Mouse (Mus musculus): ENCODE data around the gene Wwc1.

DNA sequence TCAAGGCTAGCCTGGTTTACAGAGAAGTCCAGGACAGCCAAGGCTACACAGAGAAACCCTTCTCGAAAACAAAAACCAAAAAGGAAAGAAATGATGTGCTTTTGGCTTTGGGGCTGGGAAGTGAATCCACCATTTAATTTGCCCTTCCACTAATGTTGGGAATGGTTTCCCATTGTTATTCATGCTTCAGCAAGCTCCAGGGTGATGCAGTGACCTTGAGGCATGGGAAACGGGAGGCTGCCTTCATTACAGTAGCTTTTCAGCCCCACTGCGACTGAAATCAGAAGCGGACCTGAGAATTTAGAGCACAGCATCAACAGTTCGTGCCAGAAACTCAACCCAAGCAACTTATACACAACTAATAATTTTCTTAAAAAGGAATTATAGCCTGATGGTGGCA lies 179.0 kb downstream of the Wwc1 start:
- TF ChIP-seq HCFC1 (IDR thresholded peaks at IDR 0.05; ENCODE audit: borderline replicate concordance, insufficient read depth, low read length) (no peak), MAFK (IDR thresholded peaks at IDR 0.05; ENCODE audit: insufficient read depth, low read depth, low read length) (no peak)

All from ES-E14 (cell line).